Mouse (Mus musculus): ENCODE data around the gene St6galnac3.

- TF ChIP-seq CTCF (IDR thresholded peaks at IDR 0.05; ENCODE audit: low read depth) (no peak), EP300 (optimal IDR thresholded peaks at IDR 0.05) (no peak)
Measured at GRCm38 (mm10) chr3:153684909-153685308, 40.1 kb downstream of the St6galnac3 start.
